Mouse (Mus musculus) midbrain, postnatal 0 days (tissue): ENCODE data around the gene Capn15. TPM values are rescaled to one million over a fixed set of nuclear protein-coding genes. Genes with fewer than 3 reads are reported as not detected.

Experiments
- ATAC-seq: fragments of 200-750 bp; cut with Nextera tagmentation; 2 replicates; pipeline ENCODE4 v1.8.0; 2017; ENCODE audit warnings: moderate number of reproducible peaks, mild to moderate bottlenecking, moderate TSS enrichment, moderate library complexity; ENCODE audit not compliant: low FRiP score
- DNase-seq: peaks from one replicate; pipeline ENCODE4 v3.0.0-alpha.2; 2015; ENCODE audit warnings: low spot score
- H3K27ac ChIP-seq: fragments of 300-500 bp; sonication (generic); 2 replicates; pipeline ENCODE4 v1.5.1; 2014; ENCODE audit warnings: low read depth, mild to moderate bottlenecking, low read length, mixed read lengths
- H3K27me3 ChIP-seq: fragments of 300-500 bp; sonication (generic); 2 replicates; pipeline ENCODE4 v1.6.1; 2014; ENCODE audit warnings: low read length, control low read depth, mixed read lengths; ENCODE audit not compliant: insufficient read depth
- H3K36me3 ChIP-seq: fragments of 300-500 bp; sonication (generic); 2 replicates; pipeline ENCODE4 v1.6.1; 2014; ENCODE audit warnings: low read length, control low read depth, mixed read lengths; ENCODE audit not compliant: insufficient read depth
- H3K4me1 ChIP-seq: fragments of 300-500 bp; sonication (generic); 2 replicates; pipeline ENCODE4 v1.6.1; 2014; ENCODE audit warnings: mild to moderate bottlenecking, control low read depth, antibody characterized with exemption, low read length, mixed read lengths; ENCODE audit not compliant: insufficient read depth
- H3K4me2 ChIP-seq: fragments of 300-500 bp; sonication (generic); 2 replicates; pipeline ENCODE4 v1.6.1; 2014; ENCODE audit warnings: low read depth, mild to moderate bottlenecking, low read length, mixed read lengths; ENCODE audit not compliant: poor library complexity, severe bottlenecking
- H3K4me3 ChIP-seq: fragments of 300-500 bp; sonication (generic); 2 replicates; pipeline ENCODE4 v1.5.1; 2014; ENCODE audit warnings: low read depth, mild to moderate bottlenecking, low read length, moderate library complexity
- H3K9ac ChIP-seq: fragments of 300-500 bp; sonication (generic); replicated peaks from 2 replicates; pipeline ENCODE4 v1.6.1; 2014; ENCODE audit warnings: mild to moderate bottlenecking, low read length, moderate library complexity, mixed read lengths; ENCODE audit not compliant: poor library complexity, severe bottlenecking
- H3K9me3 ChIP-seq: fragments of 300-500 bp; sonication (generic); 2 replicates; pipeline ENCODE4 v1.6.1; 2016; ENCODE audit warnings: low read length, control low read depth
- CTCF ChIP-seq: IDR thresholded peaks from 2 replicates; pipeline ENCODE4 v1.5.1; 2016; ENCODE audit warnings: antibody characterized with exemption, mild to moderate bottlenecking
- WGBS: fragments of 180-500 bp; shearing (Covaris S2); extraction: QIAGEN DNeasy Blood & Tissue Kit; methylation state at CpG from one replicate; pipeline ENCODE4 v1.1.7; 2014; 5-methylcytosine and 5-hydroxymethylcytosine counted together
- polyA plus RNA-seq: library from polyadenylated mRNA; unstranded; fragments of >200 nt; fragmentation: Nextera tagmentation; extraction: Ambion mirVana; gene quantifications from 2 replicates; pipeline ENCODE4 v1.2.1, GENCODE M21; 2015
- total RNA-seq: library from RNA; depleted of rRNA; stranded (reverse); fragments of >200 nt; gene quantifications from 2 replicates; pipeline ENCODE4 v1.2.3, GENCODE M21; 2014

Capn15 gene
- total and polyA plus RNA-seq, 2 experiments from 2014 or later, result 20.1 to 29.7 TPM

DNA sequence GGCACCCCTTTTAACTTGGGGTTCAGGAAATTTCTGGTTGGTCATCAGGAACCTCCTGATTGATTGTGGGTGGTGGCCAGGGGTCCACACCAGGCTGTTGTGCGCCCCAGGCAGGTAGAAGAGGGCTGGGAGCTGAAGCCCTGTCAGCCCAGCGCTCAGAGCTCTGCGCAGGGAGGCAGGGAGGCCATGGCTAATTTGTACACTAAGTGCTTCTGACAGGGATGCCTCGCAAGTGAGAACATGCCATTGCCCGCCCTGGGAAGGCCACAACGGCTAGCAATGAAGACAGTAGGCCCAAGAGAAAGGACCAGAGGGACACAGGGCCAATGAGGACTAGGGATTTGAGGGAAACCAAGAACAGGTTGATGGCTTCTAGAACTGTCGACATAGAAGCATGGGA, 29.0 kb downstream of the Capn15 start:
- peak; percentile 45 for DNase-seq
- H3K4me3 ChIP-seq, result no peak overlapping the region
- H3K27me3 ChIP-seq, result peaks cover 20% of the 10 kb centered on the region
- ATAC-seq, result no peak
- 69% methylated on average over 7 of the region's 7 CpGs for WGBS
- H3K4me1 ChIP-seq, result no peaks in the 10 kb centered on the region
- TF ChIP-seq CTCF, result no peak
- H3K9ac ChIP-seq, result no peak overlapping the region
- H3K27ac ChIP-seq, result no peak overlapping the region
- no peak overlapping the region for H3K4me2 ChIP-seq
- H3K36me3 ChIP-seq, result peaks cover 18% of the 10 kb centered on the region
- H3K9me3 ChIP-seq, result no peaks in the 10 kb centered on the region

DNA sequence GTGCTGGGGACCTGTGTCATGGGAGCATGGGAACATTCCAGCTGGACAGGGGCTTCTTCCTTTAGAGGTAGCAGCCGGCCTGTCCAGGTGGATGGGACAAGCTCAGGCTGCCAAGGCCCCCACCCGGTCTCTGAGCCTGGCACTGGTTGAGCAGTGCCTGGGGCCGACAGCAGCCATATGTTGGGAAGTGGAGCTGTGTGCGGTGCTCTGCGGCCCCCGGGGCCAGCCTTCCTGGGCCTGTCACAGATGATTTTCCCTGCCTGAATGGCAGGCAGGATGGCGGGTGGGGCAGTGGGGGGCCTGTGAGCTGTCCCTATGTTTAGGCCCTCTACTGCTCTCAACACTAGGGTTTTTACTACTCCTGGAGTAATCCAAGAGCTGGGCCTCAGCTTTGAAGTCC, 29.4 kb downstream of the Capn15 start:
- no peak for TF ChIP-seq CTCF
- H3K27ac ChIP-seq, result no peak overlapping the region
- DNase-seq (peak; percentile 60), ATAC-seq (no peak)
- H3K4me2 ChIP-seq, result no peak overlapping the region
- WGBS, result 61% methylated on average over 7 of the region's 7 CpGs
- H3K27me3 ChIP-seq, result peaks cover 23% of the 10 kb centered on the region
- no peaks in the 10 kb centered on the region for H3K4me1 ChIP-seq
- no peaks in the 10 kb centered on the region for H3K9me3 ChIP-seq
- H3K4me3 ChIP-seq, result no peak overlapping the region
- H3K36me3 ChIP-seq, result peaks cover 18% of the 10 kb centered on the region
- no peak overlapping the region for H3K9ac ChIP-seq

DNA sequence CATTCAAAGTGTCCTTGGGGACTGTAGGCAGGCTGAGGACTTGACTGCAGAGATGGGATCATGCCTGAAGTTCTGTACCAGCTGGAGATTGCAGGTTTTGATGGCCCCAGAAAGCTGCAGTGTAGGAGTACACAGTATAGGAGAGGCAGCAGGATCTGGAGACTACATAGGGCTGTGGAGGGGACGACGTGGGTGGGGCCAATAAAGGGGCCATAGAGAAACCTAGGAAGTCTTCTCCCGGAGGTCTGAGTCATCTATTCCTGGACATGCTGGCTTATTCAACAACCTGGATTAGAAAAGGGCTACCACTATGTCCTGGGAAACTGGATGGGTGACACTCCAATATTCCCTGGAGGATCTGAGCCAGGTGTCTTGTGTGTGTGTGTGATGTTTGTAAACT, 29.9 kb downstream of the Capn15 start:
- Histone ChIP-seq H3K27ac (no peak overlapping the region), H3K27me3 (peaks cover 28% of the 10 kb centered on the region), H3K4me3 (no peak overlapping the region), H3K36me3 (peaks cover 16% of the 10 kb centered on the region), H3K4me1 (no peaks in the 10 kb centered on the region), H3K9ac (no peak overlapping the region), H3K9me3 (no peaks in the 10 kb centered on the region), H3K4me2 (no peak overlapping the region)
- TF ChIP-seq CTCF, result no peak
- WGBS, result 74% methylated on average over 3 of the region's 3 CpGs
- no peak for DNase-seq
- ATAC-seq, result no peak

GRCm38 (mm10) chr17:25954671-25955070, 30.9 kb downstream of the Capn15 start:
- Histone ChIP-seq H3K4me3 (no peak overlapping the region), H3K27me3 (peaks cover 37% of the 10 kb centered on the region), H3K4me2 (no peak overlapping the region), H3K9me3 (no peaks in the 10 kb centered on the region), H3K9ac (no peak overlapping the region), H3K27ac (no peak overlapping the region), H3K36me3 (peaks cover 8% of the 10 kb centered on the region; the same call in 1 of the 2 replicates), H3K4me1 (no peaks in the 10 kb centered on the region)
- 100% methylated on average over 1 of the region's 2 CpGs for WGBS
- ATAC-seq (no peak), DNase-seq (no peak)
- TF ChIP-seq CTCF, result no peak

DNA sequence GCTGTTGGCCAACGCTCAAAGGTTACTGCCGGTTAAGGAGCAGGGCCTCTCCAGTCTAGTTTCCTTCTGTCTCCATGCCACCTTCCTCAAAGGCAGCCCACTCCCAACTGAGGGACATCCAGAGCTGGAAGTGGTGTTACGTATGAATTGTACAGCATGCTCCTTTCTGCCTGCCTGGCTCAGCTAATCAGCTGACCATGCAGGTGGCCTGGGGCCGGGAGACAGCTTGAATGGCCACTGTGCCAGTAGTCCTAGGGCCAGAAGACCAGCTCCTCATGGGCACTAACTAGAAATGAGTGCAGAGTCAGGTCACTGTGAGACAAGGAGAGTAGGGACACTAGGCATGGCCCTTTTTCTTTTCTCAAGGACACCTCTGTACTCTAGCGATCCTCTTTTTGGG, 32.4 kb downstream of the Capn15 start:
- DNase-seq (peak; percentile 30), ATAC-seq (no peak)
- Histone ChIP-seq H3K36me3 (0 out of 2 replicates have a peak, but pooled peaks cover 4% of the 10 kb centered on the region), H3K9me3 (no peaks in the 10 kb centered on the region), H3K27me3 (peaks cover 37% of the 10 kb centered on the region), H3K4me3 (no peak overlapping the region), H3K27ac (no peak overlapping the region), H3K9ac (no peak overlapping the region), H3K4me2 (no peak overlapping the region), H3K4me1 (no peaks in the 10 kb centered on the region)
- TF ChIP-seq CTCF, result no peak
- 82% methylated on average over 5 of the region's 5 CpGs for WGBS

- ATAC-seq, result no peak
- Histone ChIP-seq H3K4me1 (no peaks in the 10 kb centered on the region), H3K9me3 (no peaks in the 10 kb centered on the region), H3K27me3 (peaks cover 37% of the 10 kb centered on the region), H3K27ac (no peak within 1 kb of the TSS), H3K4me2 (peak within 1 kb of the TSS; percentile 57), H3K36me3 (no peaks in the 10 kb centered on the region), H3K9ac (no peak within 1 kb of the TSS), H3K4me3 (peak within 1 kb of the TSS; percentile 36)
- DNase-seq, result no peak
- TF ChIP-seq CTCF, result no peak
- 2% methylated on average over 58 of the region's 58 CpGs for WGBS
These were observed 33.6 kb downstream of the Capn15 start, which contains the start of gene A930017K11Rik for GRCm38 (mm10) chr17:25951803-25952623. A930017K11Rik (minus strand) TSS chr17:25952565.
